Mouse (Mus musculus): ENCODE measurements around the gene 4931406P16Rik. TPM values are rescaled to one million over a fixed set of nuclear protein-coding genes. Genes with fewer than 3 reads are reported as not detected.
"Not testable (repeated sequence)": the region's sequence is repeated elsewhere in the genome, so short reads cannot be mapped to it uniquely, and the experiment has no call there.

Gene 4931406P16Rik
- polyA plus RNA-seq, 1 experiment: 8.5 TPM

- no peak for DNase-seq (ENCODE audit: low read depth, low spot score)
- WGBS: 87% methylated on average over 9 of the region's 9 CpGs
Measured at GRCm38 (mm10) chr7:34221594-34222250, 91.6 kb downstream of the 4931406P16Rik start.

- WGBS: 47% methylated on average over 1 of the region's 1 CpGs
- no peak for DNase-seq (ENCODE audit: low read depth, low spot score)
Measured at GRCm38 (mm10) chr7:34218496-34218895, 94.9 kb downstream of the 4931406P16Rik start.

GRCm38 (mm10) chr7:34216474-34216873 is 96.9 kb downstream of the 4931406P16Rik start:
- DNase-seq (ENCODE audit: low read depth, low spot score): no peak
- 91% methylated on average over 10 of the region's 10 CpGs for WGBS

GRCm38 (mm10) chr7:34215481-34215880 is 97.9 kb downstream of the 4931406P16Rik start:
- DNase-seq (ENCODE audit: low read depth, low spot score): no peak
- WGBS: 54% methylated on average over 9 of the region's 9 CpGs

GRCm38 (mm10) chr7:34214644-34215043 is 98.7 kb downstream of the 4931406P16Rik start:
- DNase-seq (ENCODE audit: low read depth, low spot score): no peak
- WGBS: 90% methylated on average over 8 of the region's 8 CpGs

GRCm38 (mm10) chr7:34213281-34213680 is 100.1 kb downstream of the 4931406P16Rik start:
- WGBS: 59% methylated on average over 7 of the region's 7 CpGs
- DNase-seq (ENCODE audit: low read depth, low spot score): no peak

GRCm38 (mm10) chr7:34208027-34208745 is 105.2 kb downstream of the 4931406P16Rik start:
- no peak for DNase-seq (ENCODE audit: low read depth, low spot score)
- WGBS: 93% methylated on average over 9 of the region's 9 CpGs

GRCm38 (mm10) chr7:34206331-34206730 is 107.0 kb downstream of the 4931406P16Rik start:
- 87% methylated on average over 6 of the region's 6 CpGs for WGBS
- DNase-seq (ENCODE audit: low read depth, low spot score): no peak

GRCm38 (mm10) chr7:34202147-34202546 is 111.2 kb downstream of the 4931406P16Rik start:
- 95% methylated on average over 10 of the region's 10 CpGs for WGBS
- not testable (repeated sequence) for DNase-seq (ENCODE audit: low read depth, low spot score)

- WGBS: 91% methylated on average over 2 of the region's 2 CpGs
- no peak for DNase-seq (ENCODE audit: low read depth, low spot score)
Measured at GRCm38 (mm10) chr7:34200829-34201228, 112.5 kb downstream of the 4931406P16Rik start.

GRCm38 (mm10) chr7:34198346-34198745 is 115.0 kb downstream of the 4931406P16Rik start:
- WGBS: 54% methylated on average over 3 of the region's 3 CpGs
- no peak for DNase-seq (ENCODE audit: low read depth, low spot score)

GRCm38 (mm10) chr7:34196132-34197128 is 116.9 kb downstream of the 4931406P16Rik start, which contains the start of gene Pdcd2l:
Gene Pdcd2l, minus strand, starts transcription at chr7:34196661.
- DNase-seq (ENCODE audit: low read depth, low spot score): no peak
- 1% methylated on average over 69 of the region's 70 CpGs for WGBS

GRCm38 (mm10) chr7:34195632-34196031 is 117.7 kb downstream of the 4931406P16Rik start:
- 37% methylated on average over 3 of the region's 3 CpGs for WGBS
- no peak for DNase-seq (ENCODE audit: low read depth, low spot score)

- 88% methylated on average over 6 of the region's 6 CpGs for WGBS
- no peak for DNase-seq (ENCODE audit: low read depth, low spot score)
Measured at GRCm38 (mm10) chr7:34192825-34193224, 120.5 kb downstream of the 4931406P16Rik start.

GRCm38 (mm10) chr7:34189376-34189989 is 123.9 kb downstream of the 4931406P16Rik start:
- DNase-seq (ENCODE audit: low read depth, low spot score): no peak
- WGBS: 86% methylated on average over 12 of the region's 12 CpGs

Other genes starting within 250 kb of the 4931406P16Rik start
- not detected in 2 replicates for gene Scgb1b30, start 218.1 kb downstream of the 4931406P16Rik start, polyA plus RNA-seq (2012; rRNA removed)
- 14.5 and 18.1 TPM in 2 replicates for gene Wtip, start 180.3 kb downstream of the 4931406P16Rik start, polyA plus RNA-seq (2012; rRNA removed)
- gene Uba2, start 144.0 kb downstream of the 4931406P16Rik start, polyA plus RNA-seq (2012; rRNA removed): 29.6 and 38.2 TPM in 2 replicates
- gene Pdcd2l, start 116.9 kb downstream of the 4931406P16Rik start, polyA plus RNA-seq (2012; rRNA removed): 17.8 and 20.1 TPM in 2 replicates
- gene Gpi1, start 83.2 kb downstream of the 4931406P16Rik start, polyA plus RNA-seq (2012; rRNA removed): 315 and 366 TPM in 2 replicates
- gene Gm6096, start 62.5 kb downstream of the 4931406P16Rik start, polyA plus RNA-seq (2012; rRNA removed): not detected in 2 replicates
- gene Lsm14a, start 79.8 kb upstream of the 4931406P16Rik start, polyA plus RNA-seq (2012; rRNA removed): 50.0 and 61.3 TPM in 2 replicates